Mouse (Mus musculus) megakaryocyte progenitor cell, adult 5-6 weeks (primary cell): ENCODE results near the gene Gse1. TPM values are rescaled to one million over a fixed set of nuclear protein-coding genes. Genes with fewer than 3 reads are reported as not detected.

Experiments used
- ATAC-seq: replicated peaks from 2 replicates; pipeline ENCODE4 v1.8.0; 2016; ENCODE audit warnings: mild to moderate bottlenecking, moderate TSS enrichment, inconsistent platforms; ENCODE audit not compliant: poor library complexity
- total RNA-seq, 2 experiments: library from RNA; stranded (forward) in 1 of 2; stranded (reverse) in 1 of 2; fragments of 157-497, 149-512 nt in 1 of 2; fragments of 200-1000 nt in 1 of 2; gene quantifications; 2 replicates each; pipeline versions ENCODE4 v1.2.3 to v1.2.4; 2015 to 2017

Gse1 gene
- total RNA-seq, 2 experiments from 2014 or later = 11.2 to 32.6 TPM

DNA sequence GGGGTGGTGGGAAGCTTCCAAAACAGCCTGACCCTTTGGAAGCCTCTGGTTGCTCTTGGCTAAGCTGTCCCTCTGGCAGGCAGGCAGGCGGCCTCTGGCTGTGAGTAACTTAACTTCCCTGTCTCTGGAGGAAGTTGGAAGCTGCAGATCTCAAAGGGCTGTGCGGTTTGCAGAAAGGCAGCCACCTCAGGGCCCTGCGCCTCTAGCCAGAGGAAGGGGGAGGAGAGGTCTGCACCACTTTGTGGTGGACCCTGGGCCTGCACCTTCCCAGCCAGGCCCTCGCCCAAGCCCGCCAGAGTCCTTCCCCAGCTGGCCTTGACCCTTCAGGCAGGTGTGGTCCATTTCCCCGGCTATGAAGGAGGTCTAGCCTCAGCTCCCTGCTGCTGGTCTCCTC is 311.1 kb downstream of the Gse1 start:
- ATAC-seq = peak; percentile 15

GRCm38 (mm10) chr8:120539775-120540625 is 311.7 kb downstream of the Gse1 start:
- peak; percentile 38 for ATAC-seq

DNA sequence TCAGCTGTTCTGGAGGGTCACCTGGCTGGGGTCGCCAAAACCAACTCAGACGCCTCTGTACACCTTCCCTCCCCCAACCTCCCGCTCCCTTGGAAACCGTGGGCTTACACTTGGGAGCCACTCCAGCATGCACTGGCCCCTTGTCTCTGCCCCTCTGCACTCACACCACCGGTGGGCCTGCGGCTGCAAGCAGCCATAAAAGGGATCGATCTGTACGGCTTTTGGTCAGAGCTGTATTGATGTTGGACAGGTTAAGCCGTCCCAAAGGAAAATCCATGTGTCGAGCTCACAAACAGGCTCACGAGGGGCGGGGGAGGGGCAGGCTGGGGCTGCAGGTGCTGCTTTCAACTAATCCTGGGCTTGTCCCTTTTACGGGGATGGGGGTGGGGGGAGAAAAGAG is 314.7 kb downstream of the Gse1 start:
- no peak for ATAC-seq

- ATAC-seq = no peak
Measured at GRCm38 (mm10) chr8:120543416-120544055, 315.3 kb downstream of the Gse1 start.

- ATAC-seq = no peak
Measured at GRCm38 (mm10) chr8:120544155-120544554, 315.9 kb downstream of the Gse1 start.

DNA sequence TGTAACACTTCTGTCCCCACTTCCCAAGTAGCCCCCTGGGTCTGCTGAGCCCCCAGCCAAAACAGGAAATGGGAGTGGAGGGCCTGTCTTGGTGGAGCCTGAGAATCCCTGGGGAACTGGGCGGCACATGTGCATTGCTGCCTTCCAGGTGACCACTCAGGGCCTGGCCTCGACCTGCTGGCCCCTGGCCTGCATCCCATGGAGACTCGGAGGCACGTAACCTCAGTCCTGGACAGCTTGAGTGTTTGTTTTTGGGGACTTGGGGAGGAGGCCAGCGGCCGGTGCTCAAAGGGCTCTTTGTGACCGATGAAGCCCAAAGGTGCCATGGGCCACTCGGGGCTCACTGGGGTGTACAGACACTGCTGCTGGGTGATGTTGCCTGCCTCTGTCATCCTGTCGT is 319.3 kb downstream of the Gse1 start:
- no peak for ATAC-seq

DNA sequence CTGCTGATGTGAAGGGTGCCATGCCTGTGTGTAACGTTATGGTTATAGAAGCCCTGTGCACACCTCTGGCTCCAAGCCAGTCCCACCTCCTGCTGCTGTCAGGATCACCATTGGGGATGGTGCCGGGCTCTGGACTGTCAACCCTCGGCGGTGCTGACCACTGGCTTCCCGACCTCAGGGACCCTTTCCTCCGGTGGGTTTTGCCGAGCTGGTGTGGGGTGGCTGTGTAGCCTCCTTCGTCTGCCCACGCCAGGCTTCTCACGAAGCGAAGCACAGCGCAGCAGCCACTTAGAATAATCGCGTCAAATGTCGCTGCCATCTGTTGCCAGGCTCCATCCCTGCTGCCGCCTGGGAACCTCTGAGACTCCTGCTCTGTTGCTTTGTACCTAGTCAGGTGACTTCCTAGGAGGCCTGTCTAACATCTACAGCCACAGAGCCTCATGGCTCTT is 320.1 kb downstream of the Gse1 start:
- ATAC-seq = no peak

DNA sequence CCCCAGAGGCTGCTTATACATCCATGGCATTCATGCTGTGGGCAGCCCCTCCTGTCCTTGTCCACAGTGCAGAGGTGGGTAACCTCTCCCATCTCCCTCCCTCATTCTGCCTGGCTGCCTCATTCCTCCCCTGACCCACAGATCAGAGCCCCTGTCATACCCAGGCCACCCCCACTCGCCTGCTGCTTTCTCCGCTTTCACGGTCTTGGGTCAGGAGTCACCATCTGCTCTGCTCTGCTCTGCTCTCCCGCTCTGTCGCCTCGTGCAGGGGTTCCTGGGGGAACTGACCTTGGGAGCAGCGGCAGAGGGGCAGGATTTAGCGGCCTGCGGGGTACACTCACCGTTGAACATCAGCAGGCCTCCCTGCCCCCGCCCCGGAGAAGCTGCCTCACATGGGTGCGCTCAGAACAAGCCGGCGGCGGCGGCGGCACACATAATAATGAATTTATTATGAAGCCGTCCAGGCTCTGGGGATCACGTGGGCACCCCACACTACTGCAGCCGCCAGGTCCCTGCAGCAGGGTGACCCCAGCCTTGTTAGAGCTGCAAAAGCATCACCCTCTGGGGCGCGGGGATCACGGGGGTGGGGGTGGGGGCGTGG is 321.2 kb downstream of the Gse1 start:
- ATAC-seq = no peak

- no peak for ATAC-seq
Measured at GRCm38 (mm10) chr8:120549922-120550321, 321.7 kb downstream of the Gse1 start.

- ATAC-seq = no peak
Measured at GRCm38 (mm10) chr8:120550430-120550829, 322.2 kb downstream of the Gse1 start.

DNA sequence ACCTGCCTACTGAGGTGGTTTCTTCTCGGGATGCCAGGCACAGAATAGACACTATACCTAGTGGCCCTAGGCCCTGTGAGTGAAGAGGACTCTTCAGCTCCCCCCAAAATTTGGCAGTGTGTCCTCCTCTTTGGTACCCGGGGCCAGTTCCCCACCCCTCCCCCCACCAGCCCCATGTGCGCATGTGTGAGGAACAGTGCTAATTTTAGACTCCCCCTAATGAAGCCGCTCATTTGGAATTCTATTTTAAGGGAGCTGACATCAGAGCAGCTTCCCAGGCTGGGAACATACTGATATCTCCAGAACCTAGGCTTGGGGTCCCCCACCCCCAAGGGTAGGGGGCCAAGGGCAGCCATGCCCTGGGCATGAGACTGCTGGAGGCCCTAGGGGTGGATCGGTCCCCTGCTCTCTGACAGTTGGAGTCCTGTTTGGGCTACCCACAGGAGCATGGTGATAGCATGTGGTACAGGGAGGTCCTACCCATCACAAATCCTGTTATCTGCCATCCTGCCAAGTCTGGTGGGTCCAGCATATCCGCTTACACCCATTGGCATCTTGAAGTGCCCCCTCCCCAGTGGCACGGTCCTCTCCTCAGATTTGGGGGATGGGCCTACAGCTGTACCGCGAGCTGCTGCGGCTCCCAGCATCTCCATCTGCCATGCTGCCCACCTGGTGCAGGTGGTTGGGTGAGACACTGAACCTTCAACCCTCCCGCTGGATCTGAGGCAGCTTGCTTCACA is 322.9 kb downstream of the Gse1 start:
- no peak for ATAC-seq

GRCm38 (mm10) chr8:120551677-120551980 is 323.4 kb downstream of the Gse1 start:
- ATAC-seq = no peak

DNA sequence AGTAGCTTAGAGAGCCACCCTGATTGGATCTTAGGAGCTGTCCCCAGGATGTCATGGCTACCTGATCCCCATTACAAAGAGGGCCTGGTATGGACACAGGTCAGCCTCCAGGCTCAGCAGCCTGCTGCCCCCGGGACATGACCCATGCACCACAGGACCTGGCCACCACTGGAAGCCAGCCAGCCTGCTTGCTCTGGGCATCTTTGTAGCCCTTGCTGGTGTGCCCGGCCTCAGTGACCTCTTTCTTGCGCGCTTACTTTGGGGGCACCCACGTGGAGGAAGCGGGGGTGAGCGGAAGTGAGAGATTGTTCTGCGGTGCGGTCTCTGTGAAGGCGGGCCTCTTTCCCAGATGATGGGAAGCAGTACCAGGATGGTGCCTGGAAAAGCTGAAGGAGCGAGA is 324.3 kb downstream of the Gse1 start:
- ATAC-seq = no peak

DNA sequence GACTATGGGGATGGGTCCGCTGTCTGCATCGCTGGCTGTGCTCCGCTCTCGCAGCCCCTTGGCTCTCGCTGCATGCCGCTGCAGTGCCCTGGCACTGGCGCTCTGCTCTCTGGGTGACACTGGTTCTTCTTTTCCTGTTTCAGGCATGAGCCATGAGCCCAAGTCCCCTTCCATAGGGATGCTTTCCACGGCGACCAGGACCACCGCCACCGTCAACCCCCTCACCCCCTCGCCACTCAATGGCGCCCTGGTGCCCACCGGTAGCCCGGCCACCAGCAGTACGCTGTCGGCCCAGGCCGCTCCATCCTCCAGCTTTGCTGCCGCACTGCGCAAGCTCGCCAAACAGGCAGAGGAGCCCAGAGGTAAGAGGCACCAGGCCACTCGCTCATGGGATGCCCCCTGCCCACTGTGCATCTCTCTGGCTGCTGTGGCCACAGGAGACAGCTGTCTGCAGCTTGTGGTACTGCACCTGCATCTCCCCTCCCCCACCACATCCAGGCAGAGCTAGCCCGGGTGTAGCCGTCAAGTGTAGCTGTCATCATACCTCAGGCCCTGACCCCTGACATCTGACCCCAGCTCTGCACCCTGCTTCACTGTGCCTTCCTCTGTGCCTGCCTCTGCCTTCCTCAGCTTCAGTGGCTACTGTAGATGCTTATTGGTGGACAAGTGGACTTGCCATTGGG is 325.3 kb downstream of the Gse1 start:
- 0 out of 2 replicates have a peak, but pooled peaks have one; percentile 11 for ATAC-seq

GRCm38 (mm10) chr8:120554466-120555039 is 326.3 kb downstream of the Gse1 start:
- no peak for ATAC-seq

GRCm38 (mm10) chr8:120556198-120556892 is 328.1 kb downstream of the Gse1 start:
- no peak for ATAC-seq

DNA sequence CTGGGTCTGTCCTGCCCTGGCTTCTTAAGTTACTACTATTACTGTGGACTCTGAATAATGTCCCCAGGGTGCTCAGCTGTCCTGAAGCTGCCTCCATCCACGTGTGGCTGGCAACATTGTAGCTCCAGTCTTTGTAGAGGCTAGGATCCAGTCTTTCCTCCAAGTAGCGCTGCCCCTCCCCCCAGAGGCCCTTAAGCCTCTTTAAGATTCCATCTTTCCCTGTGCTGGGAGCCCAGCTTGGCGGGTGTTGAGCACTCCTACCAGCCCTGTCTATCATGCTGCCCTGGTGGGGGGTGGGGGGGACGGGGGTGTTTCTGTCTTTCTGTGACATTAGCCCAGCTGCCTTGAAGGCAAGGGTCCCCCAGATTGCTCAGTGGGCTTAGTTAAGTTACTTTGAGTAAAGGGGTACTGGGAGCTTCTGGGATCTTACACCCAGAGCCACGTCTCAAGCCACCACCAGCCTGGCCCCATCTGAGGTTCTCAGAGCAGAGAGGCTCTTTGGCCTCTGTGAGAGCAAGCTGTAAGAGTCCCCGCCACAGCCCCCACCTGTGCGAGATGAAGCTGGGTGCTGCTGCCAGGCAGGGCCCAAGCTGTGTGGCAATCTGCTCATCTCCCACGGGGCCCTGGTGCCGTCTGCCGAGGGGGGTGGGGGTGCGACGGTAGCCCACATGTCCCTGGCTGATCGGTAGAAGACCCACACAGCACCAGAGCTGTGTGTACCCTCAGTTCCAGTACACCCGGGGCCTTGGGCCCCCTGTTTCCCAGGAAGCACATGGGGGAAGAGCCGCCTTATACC is 329.1 kb downstream of the Gse1 start:
- ATAC-seq = no peak

DNA sequence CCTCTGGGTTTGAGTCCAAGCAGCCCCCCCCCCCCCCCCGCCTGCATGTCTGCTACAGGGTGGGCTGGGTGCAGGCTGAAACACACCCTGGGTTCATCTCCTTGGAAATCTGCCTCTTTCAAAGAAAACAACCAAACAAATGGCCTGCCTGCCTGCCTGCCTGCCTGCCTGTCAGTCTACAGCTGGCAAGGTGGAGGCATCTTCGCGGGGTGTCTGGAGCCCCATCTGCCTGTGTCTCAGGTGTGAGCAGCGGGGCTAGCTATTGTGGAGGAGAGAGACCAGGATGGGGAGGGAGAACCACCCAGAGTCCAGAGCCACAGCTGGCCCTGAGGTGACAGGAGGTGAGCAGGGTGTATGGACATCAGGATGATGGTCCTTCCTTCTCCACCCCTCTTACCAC is 329.9 kb downstream of the Gse1 start:
- no peak for ATAC-seq

DNA sequence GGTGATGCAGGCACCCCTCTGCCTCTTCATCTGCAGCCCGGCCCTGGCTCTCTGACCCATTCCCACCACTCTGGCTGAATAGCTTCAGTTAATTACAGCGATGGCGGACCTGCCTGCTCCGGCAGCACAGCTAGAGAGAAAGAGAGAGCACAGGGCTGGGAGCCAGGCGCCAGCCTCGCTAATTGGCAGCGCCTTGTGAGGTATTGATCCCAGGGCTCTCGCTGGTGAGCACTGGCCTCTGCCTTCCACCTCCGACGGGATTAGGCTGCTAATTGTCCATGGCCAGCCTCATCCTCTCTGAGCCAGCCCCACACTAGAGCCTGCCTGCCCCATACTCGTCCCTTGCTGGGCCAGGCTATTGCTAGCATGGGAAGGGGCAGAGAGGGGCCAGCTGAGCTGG is 331.4 kb downstream of the Gse1 start:
- no peak for ATAC-seq
